Mouse (Mus musculus): ENCODE data around the gene Anxa11. TPM values are rescaled to one million over a fixed set of nuclear protein-coding genes. Genes with fewer than 3 reads are reported as not detected.
A peak's percentile ranks its signal among the peaks of the same experiment; 100 is the strongest.

The Anxa11 gene
- polyA plus RNA-seq, 1 experiment from 2014 or later: 29.4 TPM

GRCm38 (mm10) chr14:25814140-25814539, 27.8 kb upstream of the Anxa11 start:
- no peak overlapping the region for H3K4me3 ChIP-seq (replicated peaks)
- no peak overlapping the region for H3K27ac ChIP-seq (replicated peaks)
- H3K4me2 ChIP-seq (replicated peaks): no peak overlapping the region
- no peaks in the 10 kb centered on the region for H3K27me3 ChIP-seq
- no peaks in the 10 kb centered on the region for H3K9me3 ChIP-seq (replicated peaks)
- no peaks in the 10 kb centered on the region for H3K36me3 ChIP-seq
- no peak for ATAC-seq (ENCODE audit: insufficient number of reproducible peaks, low FRiP score, low TSS enrichment, low read depth)
- no peak overlapping the region for H3K9ac ChIP-seq
- peaks cover 4% of the 10 kb centered on the region; the same call in 1 of the 2 replicates for H3K4me1 ChIP-seq

DNA sequence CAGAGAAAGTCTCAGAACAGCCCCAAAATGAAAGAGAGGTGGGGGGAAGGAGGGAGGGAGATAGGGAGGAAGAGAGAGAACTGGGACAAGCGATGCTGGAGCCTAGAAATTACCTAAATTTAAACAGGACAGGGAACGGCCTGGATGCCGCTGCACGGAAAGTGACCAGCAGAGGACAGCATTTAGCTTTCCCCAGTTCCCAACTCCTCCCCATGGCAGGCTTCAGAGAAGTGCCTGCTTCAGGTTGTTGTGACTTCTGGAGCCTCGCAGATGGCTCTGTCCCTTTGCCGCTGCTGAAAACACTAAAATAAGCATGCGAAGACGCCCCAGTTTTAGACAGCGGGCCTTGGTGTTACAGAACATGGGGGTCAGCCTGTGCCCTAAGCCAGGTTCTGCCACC, 25.5 kb upstream of the Anxa11 start:
- WGBS: 11% methylated on average over 9 of the region's 9 CpGs
- H3K9me3 ChIP-seq (replicated peaks): no peaks in the 10 kb centered on the region
- no peaks in the 10 kb centered on the region for H3K27me3 ChIP-seq
- ATAC-seq (ENCODE audit: insufficient number of reproducible peaks, low FRiP score, low TSS enrichment, low read depth): peak; percentile 70; the same call in 1 of the 2 replicates
- no peak overlapping the region for H3K27ac ChIP-seq (replicated peaks)
- H3K4me2 ChIP-seq (replicated peaks): no peak overlapping the region
- no peak overlapping the region for H3K9ac ChIP-seq
- H3K4me1 ChIP-seq: peaks cover 4% of the 10 kb centered on the region; the same call in 1 of the 2 replicates
- no peaks in the 10 kb centered on the region for H3K36me3 ChIP-seq
- no peak overlapping the region for H3K4me3 ChIP-seq (replicated peaks)

- 74% methylated on average over 1 of the region's 1 CpGs for WGBS
- Histone ChIP-seq H3K36me3 (no peaks in the 10 kb centered on the region), H3K4me3 (replicated peaks) (no peak overlapping the region), H3K27ac (replicated peaks) (no peak overlapping the region), H3K4me2 (replicated peaks) (no peak overlapping the region), H3K4me1 (no peaks in the 10 kb centered on the region), H3K27me3 (no peaks in the 10 kb centered on the region; the same call in 1 of the 2 replicates), H3K9me3 (replicated peaks) (no peaks in the 10 kb centered on the region), H3K9ac (no peak overlapping the region)
- no peak for ATAC-seq (ENCODE audit: insufficient number of reproducible peaks, low FRiP score, low TSS enrichment, low read depth)
Observed at GRCm38 (mm10) chr14:25822584-25822983, 19.4 kb upstream of the Anxa11 start.

DNA sequence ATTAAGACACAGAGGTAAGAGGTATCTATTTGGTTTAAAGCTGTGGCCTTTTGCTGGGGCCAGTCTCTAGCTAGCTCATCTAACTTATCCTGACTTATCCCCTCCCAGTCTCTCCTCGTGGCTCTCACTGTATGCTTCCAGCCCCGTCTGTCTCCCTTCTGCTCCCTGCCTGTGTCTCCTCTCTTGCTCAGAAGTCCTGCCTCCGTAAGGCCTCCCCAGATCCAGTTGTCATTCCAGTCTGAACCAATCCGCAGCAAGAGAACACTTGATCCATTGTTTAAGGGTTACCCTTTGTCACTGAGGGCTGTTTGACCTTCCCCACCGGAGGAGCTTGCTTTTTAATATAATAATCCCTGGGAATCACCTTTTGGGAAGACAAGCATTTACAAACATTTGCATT, 17.0 kb upstream of the Anxa11 start:
- ATAC-seq (ENCODE audit: insufficient number of reproducible peaks, low FRiP score, low TSS enrichment, low read depth): no peak
- H3K9ac ChIP-seq: no peak overlapping the region
- H3K4me2 ChIP-seq (replicated peaks): no peak overlapping the region
- no peak overlapping the region for H3K27ac ChIP-seq (replicated peaks)
- H3K4me1 ChIP-seq: no peaks in the 10 kb centered on the region
- no peaks in the 10 kb centered on the region for H3K9me3 ChIP-seq (replicated peaks)
- no peaks in the 10 kb centered on the region for H3K36me3 ChIP-seq
- H3K27me3 ChIP-seq: no peaks in the 10 kb centered on the region; the same call in 1 of the 2 replicates
- no peak overlapping the region for H3K4me3 ChIP-seq (replicated peaks)
- 46% methylated on average over 5 of the region's 5 CpGs for WGBS

DNA sequence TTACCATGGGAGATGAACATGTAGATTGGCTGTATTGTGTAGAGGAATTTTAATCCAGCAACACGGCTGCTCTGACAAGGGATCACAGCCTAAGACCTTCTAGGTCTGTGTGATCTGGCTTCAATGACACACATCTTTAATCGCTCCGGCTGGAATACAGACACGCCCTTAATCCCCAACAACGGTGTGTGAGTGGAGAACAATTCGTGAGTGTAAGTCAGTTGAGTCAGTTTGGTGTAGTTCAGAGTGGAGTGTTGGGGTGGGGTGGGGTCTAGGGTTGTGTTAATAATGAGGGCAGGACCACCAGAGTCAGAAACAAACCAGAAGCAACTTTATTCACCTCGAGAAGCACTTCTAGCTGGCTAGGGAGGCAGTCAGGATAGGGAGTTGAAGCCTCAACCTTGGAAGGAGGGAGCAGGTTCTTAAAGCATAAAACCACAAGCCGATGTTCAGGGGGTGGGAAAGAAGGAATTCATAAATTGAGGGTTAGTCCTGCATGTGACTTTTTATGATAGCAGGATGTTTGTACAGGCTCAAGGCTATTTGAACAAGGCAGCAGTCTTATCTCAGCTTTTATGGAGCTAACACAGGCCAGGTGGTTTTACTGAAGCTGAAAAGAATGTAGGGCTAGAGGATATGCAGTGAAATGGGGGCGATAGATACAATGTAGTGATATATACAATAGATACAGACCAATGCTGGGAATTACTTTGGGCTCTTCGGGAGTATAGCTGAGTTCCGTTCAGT, 15.9 kb upstream of the Anxa11 start:
- ATAC-seq (ENCODE audit: insufficient number of reproducible peaks, low FRiP score, low TSS enrichment, low read depth): no peak
- 61% methylated on average over 11 of the region's 11 CpGs for WGBS
- no peak overlapping the region for H3K9ac ChIP-seq
- H3K27me3 ChIP-seq: no peaks in the 10 kb centered on the region; the same call in 1 of the 2 replicates
- H3K4me3 ChIP-seq (replicated peaks): no peak overlapping the region
- H3K27ac ChIP-seq (replicated peaks): no peak overlapping the region
- H3K9me3 ChIP-seq (replicated peaks): no peaks in the 10 kb centered on the region
- no peaks in the 10 kb centered on the region for H3K4me1 ChIP-seq
- H3K36me3 ChIP-seq: no peaks in the 10 kb centered on the region
- no peak overlapping the region for H3K4me2 ChIP-seq (replicated peaks)

GRCm38 (mm10) chr14:25826866-25827265, 15.1 kb upstream of the Anxa11 start:
- Histone ChIP-seq H3K4me2 (replicated peaks) (no peak overlapping the region), H3K27me3 (no peaks in the 10 kb centered on the region; the same call in 1 of the 2 replicates), H3K4me1 (peaks cover 1% of the 10 kb centered on the region; the same call in 1 of the 2 replicates), H3K9ac (no peak overlapping the region), H3K4me3 (replicated peaks) (no peak overlapping the region), H3K9me3 (replicated peaks) (no peaks in the 10 kb centered on the region), H3K36me3 (no peaks in the 10 kb centered on the region), H3K27ac (replicated peaks) (no peak overlapping the region)
- WGBS: 94% methylated on average over 2 of the region's 2 CpGs
- no peak for ATAC-seq (ENCODE audit: insufficient number of reproducible peaks, low FRiP score, low TSS enrichment, low read depth)

GRCm38 (mm10) chr14:25831332-25831731, 10.6 kb upstream of the Anxa11 start:
- Histone ChIP-seq H3K4me3 (replicated peaks) (no peak overlapping the region), H3K4me2 (replicated peaks) (no peak overlapping the region), H3K9ac (no peak overlapping the region), H3K4me1 (peaks cover 8% of the 10 kb centered on the region; the same call in 1 of the 2 replicates), H3K27ac (replicated peaks) (no peak overlapping the region), H3K27me3 (no peaks in the 10 kb centered on the region), H3K9me3 (replicated peaks) (no peaks in the 10 kb centered on the region), H3K36me3 (no peaks in the 10 kb centered on the region)
- WGBS: 80% methylated on average over 1 of the region's 1 CpGs
- ATAC-seq (ENCODE audit: insufficient number of reproducible peaks, low FRiP score, low TSS enrichment, low read depth): no peak

DNA sequence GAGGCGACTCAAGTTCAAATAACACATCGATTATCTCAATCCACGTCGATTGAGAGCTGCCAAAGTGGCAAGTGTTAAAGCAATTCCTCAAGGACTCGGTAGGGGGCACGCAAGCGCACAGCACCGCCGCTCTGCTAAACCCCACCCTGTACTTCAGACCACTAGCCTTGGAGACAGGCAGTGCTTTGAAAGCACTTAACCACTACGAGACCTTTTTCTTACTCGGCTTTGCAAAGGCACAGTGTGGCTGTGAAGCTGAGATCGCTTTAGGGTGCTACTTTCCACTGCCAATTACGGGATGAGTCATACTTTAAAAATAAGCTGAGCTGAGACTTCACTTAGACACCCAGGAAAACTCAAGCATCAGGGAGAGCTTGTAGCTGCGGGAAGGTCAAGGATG, 9.7 kb upstream of the Anxa11 start:
- no peaks in the 10 kb centered on the region for H3K36me3 ChIP-seq
- H3K4me2 ChIP-seq (replicated peaks): no peak overlapping the region
- H3K9ac ChIP-seq: no peak overlapping the region
- ATAC-seq (ENCODE audit: insufficient number of reproducible peaks, low FRiP score, low TSS enrichment, low read depth): peak; percentile 78
- 9% methylated on average over 14 of the region's 14 CpGs for WGBS
- peaks cover 8% of the 10 kb centered on the region; the same call in 1 of the 2 replicates for H3K4me1 ChIP-seq
- no peaks in the 10 kb centered on the region for H3K9me3 ChIP-seq (replicated peaks)
- no peaks in the 10 kb centered on the region for H3K27me3 ChIP-seq
- H3K4me3 ChIP-seq (replicated peaks): no peak overlapping the region
- H3K27ac ChIP-seq (replicated peaks): no peak overlapping the region

- peaks cover 14% of the 10 kb centered on the region for H3K4me1 ChIP-seq
- no peak overlapping the region for H3K27ac ChIP-seq (replicated peaks)
- H3K4me3 ChIP-seq (replicated peaks): no peak overlapping the region
- H3K9me3 ChIP-seq (replicated peaks): no peaks in the 10 kb centered on the region
- H3K27me3 ChIP-seq: no peaks in the 10 kb centered on the region
- no peak for ATAC-seq (ENCODE audit: insufficient number of reproducible peaks, low FRiP score, low TSS enrichment, low read depth)
- H3K9ac ChIP-seq: no peak overlapping the region
- no peaks in the 10 kb centered on the region for H3K36me3 ChIP-seq
- no peak overlapping the region for H3K4me2 ChIP-seq (replicated peaks)
- 58% methylated on average over 8 of the region's 8 CpGs for WGBS
Observed at GRCm38 (mm10) chr14:25838411-25838810, 3.5 kb upstream of the Anxa11 start.

DNA sequence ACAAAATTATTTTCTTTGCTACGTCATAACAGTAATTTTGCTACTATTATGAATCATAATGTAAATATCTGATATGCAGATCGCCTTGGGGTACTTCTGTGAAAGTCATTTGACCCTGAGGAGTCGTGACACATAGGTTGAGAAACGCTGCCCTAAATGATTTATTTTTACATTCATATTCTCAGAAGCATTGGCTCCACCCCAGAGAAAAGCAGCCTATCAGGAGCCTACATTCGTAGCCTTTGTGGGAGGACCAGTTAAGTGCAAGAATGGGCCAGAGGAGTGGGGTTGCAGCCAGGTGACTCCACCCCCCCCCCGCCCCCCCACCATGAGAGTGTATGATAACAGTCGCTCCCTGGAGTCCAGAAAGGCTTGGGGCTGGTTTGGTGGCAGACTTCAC, 2.2 kb upstream of the Anxa11 start:
- Histone ChIP-seq H3K9ac (no peak overlapping the region), H3K36me3 (no peaks in the 10 kb centered on the region), H3K4me2 (replicated peaks) (no peak overlapping the region), H3K9me3 (replicated peaks) (no peaks in the 10 kb centered on the region), H3K4me1 (peaks cover 14% of the 10 kb centered on the region), H3K27me3 (no peaks in the 10 kb centered on the region), H3K27ac (replicated peaks) (no peak overlapping the region), H3K4me3 (replicated peaks) (no peak overlapping the region)
- no peak for ATAC-seq (ENCODE audit: insufficient number of reproducible peaks, low FRiP score, low TSS enrichment, low read depth)
- WGBS: 74% methylated on average over 7 of the region's 7 CpGs

GRCm38 (mm10) chr14:25840961-25841360, 995 bp upstream of the Anxa11 start:
- WGBS: 18% methylated on average over 7 of the region's 7 CpGs
- no peaks in the 10 kb centered on the region for H3K36me3 ChIP-seq
- no peak for ATAC-seq (ENCODE audit: insufficient number of reproducible peaks, low FRiP score, low TSS enrichment, low read depth)
- no peaks in the 10 kb centered on the region for H3K27me3 ChIP-seq
- H3K9me3 ChIP-seq (replicated peaks): no peaks in the 10 kb centered on the region
- H3K4me2 ChIP-seq (replicated peaks): no peak overlapping the region
- peaks cover 14% of the 10 kb centered on the region for H3K4me1 ChIP-seq
- no peak overlapping the region for H3K9ac ChIP-seq
- H3K27ac ChIP-seq (replicated peaks): no peak overlapping the region
- no peak overlapping the region for H3K4me3 ChIP-seq (replicated peaks)

DNA sequence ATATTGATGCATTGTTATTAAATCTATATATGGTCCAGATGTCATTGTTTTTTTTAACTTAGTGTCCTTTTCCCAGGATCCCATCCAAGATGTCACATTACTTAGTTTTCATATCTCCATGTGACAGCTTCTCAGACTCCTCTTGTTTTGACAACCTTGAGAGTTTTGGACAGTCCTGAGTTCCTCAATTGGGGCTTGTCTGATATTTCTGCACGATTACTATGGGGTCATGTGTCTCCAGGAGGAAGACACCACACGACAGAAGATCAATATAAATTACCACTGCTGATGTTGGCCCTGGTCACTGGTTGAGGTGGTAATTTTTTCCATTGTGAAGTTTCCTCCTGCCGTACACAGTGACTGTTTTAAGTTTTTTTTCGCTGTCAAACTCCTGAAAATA, 377 bp upstream of the Anxa11 start:
- no peaks in the 10 kb centered on the region for H3K36me3 ChIP-seq
- peaks cover 14% of the 10 kb centered on the region for H3K4me1 ChIP-seq
- H3K27ac ChIP-seq (replicated peaks): no peak overlapping the region
- no peaks in the 10 kb centered on the region for H3K27me3 ChIP-seq
- peak overlapping the region; percentile 73 for H3K4me3 ChIP-seq (replicated peaks)
- 2% methylated on average over 4 of the region's 4 CpGs for WGBS
- no peaks in the 10 kb centered on the region for H3K9me3 ChIP-seq (replicated peaks)
- no peak for ATAC-seq (ENCODE audit: insufficient number of reproducible peaks, low FRiP score, low TSS enrichment, low read depth)
- peak overlapping the region; percentile 95 for H3K4me2 ChIP-seq (replicated peaks)
- no peak overlapping the region for H3K9ac ChIP-seq
